Mouse (Mus musculus): ENCODE results near the gene Dpm2. TPM values are rescaled to one million over a fixed set of nuclear protein-coding genes. Genes with fewer than 3 reads are reported as not detected.
A peak's percentile ranks its signal among the peaks of the same experiment; 100 is the strongest.

The Dpm2 gene
- polyA plus RNA-seq, 1 experiment = 10.0 TPM

- no peaks in the 10 kb centered on the region for H3K27me3 ChIP-seq (replicated peaks)
- H3K36me3 ChIP-seq (replicated peaks; ENCODE audit: low read length) = peaks cover 18% of the 10 kb centered on the region
- H3K9me3 ChIP-seq = no peaks in the 10 kb centered on the region
- TF ChIP-seq FLI1 (IDR thresholded peaks at IDR 0.05; ENCODE audit: low read length) (no peak), GATA1 (IDR thresholded peaks at IDR 0.05; ENCODE audit: borderline replicate concordance, low read length) (no peak)
- H3K4me3 ChIP-seq (replicated peaks) = peak overlapping the region; percentile 92
- peaks cover 82% of the 10 kb centered on the region for H3K4me1 ChIP-seq
Observed at GRCm38 (mm10) chr2:32606161-32607142, 35.8 kb downstream of the Dpm2 start.

- Histone ChIP-seq H3K36me3 (replicated peaks; ENCODE audit: low read length) (peaks cover 27% of the 10 kb centered on the region), H3K9me3 (no peaks in the 10 kb centered on the region), H3K4me3 (replicated peaks) (peak overlapping the region; percentile 92), H3K27me3 (replicated peaks) (no peaks in the 10 kb centered on the region), H3K4me1 (peaks cover 80% of the 10 kb centered on the region)
- TF ChIP-seq FLI1 (IDR thresholded peaks at IDR 0.05; ENCODE audit: low read length) (no peak), GATA1 (IDR thresholded peaks at IDR 0.05; ENCODE audit: borderline replicate concordance, low read length) (no peak)
Observed at GRCm38 (mm10) chr2:32607262-32607947, 36.7 kb downstream of the Dpm2 start.

GRCm38 (mm10) chr2:32608141-32608777, 37.6 kb downstream of the Dpm2 start:
- Histone ChIP-seq H3K9me3 (no peaks in the 10 kb centered on the region), H3K36me3 (replicated peaks; ENCODE audit: low read length) (peaks cover 36% of the 10 kb centered on the region), H3K4me3 (replicated peaks) (peak overlapping the region; percentile 92), H3K4me1 (peaks cover 79% of the 10 kb centered on the region), H3K27me3 (replicated peaks) (no peaks in the 10 kb centered on the region)
- TF ChIP-seq FLI1 (IDR thresholded peaks at IDR 0.05; ENCODE audit: low read length) (no peak), GATA1 (IDR thresholded peaks at IDR 0.05; ENCODE audit: borderline replicate concordance, low read length) (no peak)

GRCm38 (mm10) chr2:32608778-32609435, 38.2 kb downstream of the Dpm2 start:
- Histone ChIP-seq H3K4me3 (replicated peaks) (peak overlapping the region; percentile 92), H3K27me3 (replicated peaks) (no peaks in the 10 kb centered on the region), H3K9me3 (no peaks in the 10 kb centered on the region), H3K36me3 (replicated peaks; ENCODE audit: low read length) (peaks cover 42% of the 10 kb centered on the region), H3K4me1 (peaks cover 79% of the 10 kb centered on the region)
- TF ChIP-seq GATA1 (IDR thresholded peaks at IDR 0.05; ENCODE audit: borderline replicate concordance, low read length) (no peak), FLI1 (IDR thresholded peaks at IDR 0.05; ENCODE audit: low read length) (no peak)

GRCm38 (mm10) chr2:32610610-32611229, 40.1 kb downstream of the Dpm2 start:
- H3K4me1 ChIP-seq = peaks cover 66% of the 10 kb centered on the region
- TF ChIP-seq GATA1 (IDR thresholded peaks at IDR 0.05; ENCODE audit: borderline replicate concordance, low read length) (no peak), FLI1 (IDR thresholded peaks at IDR 0.05; ENCODE audit: low read length) (no peak)

GRCm38 (mm10) chr2:32612274-32612673, 41.6 kb downstream of the Dpm2 start:
- H3K36me3 ChIP-seq (replicated peaks; ENCODE audit: low read length) = peaks cover 74% of the 10 kb centered on the region
- H3K9me3 ChIP-seq = no peaks in the 10 kb centered on the region
- peak overlapping the region; percentile 28 for H3K4me3 ChIP-seq (replicated peaks)
- no peak for TF ChIP-seq FLI1 (IDR thresholded peaks at IDR 0.05; ENCODE audit: low read length)
- TF ChIP-seq GATA1 (IDR thresholded peaks at IDR 0.05; ENCODE audit: borderline replicate concordance, low read length) = no peak
- no peaks in the 10 kb centered on the region for H3K27me3 ChIP-seq (replicated peaks)
- H3K4me1 ChIP-seq = peaks cover 55% of the 10 kb centered on the region

More at GRCm38 (mm10) chr2:32610610-32611229, 40.1 kb downstream of the Dpm2 start:
- H3K4me3 ChIP-seq (replicated peaks) = peak overlapping the region; percentile 87
- no peaks in the 10 kb centered on the region for H3K27me3 ChIP-seq (replicated peaks)
- H3K9me3 ChIP-seq = no peaks in the 10 kb centered on the region
- H3K36me3 ChIP-seq (replicated peaks; ENCODE audit: low read length) = peaks cover 58% of the 10 kb centered on the region

GRCm38 (mm10) chr2:32617109-32617508, 46.5 kb downstream of the Dpm2 start:
- TF ChIP-seq GATA1 (IDR thresholded peaks at IDR 0.05; ENCODE audit: borderline replicate concordance, low read length) = no peak
- TF ChIP-seq FLI1 (IDR thresholded peaks at IDR 0.05; ENCODE audit: low read length) = no peak
- H3K4me3 ChIP-seq (replicated peaks) = no peak overlapping the region
- no peaks in the 10 kb centered on the region for H3K27me3 ChIP-seq (replicated peaks)
- peaks cover 45% of the 10 kb centered on the region for H3K4me1 ChIP-seq
- H3K9me3 ChIP-seq = no peaks in the 10 kb centered on the region
- peaks cover 98% of the 10 kb centered on the region for H3K36me3 ChIP-seq (replicated peaks; ENCODE audit: low read length)

GRCm38 (mm10) chr2:32617601-32618000, 46.9 kb downstream of the Dpm2 start:
- peaks cover 47% of the 10 kb centered on the region for H3K4me1 ChIP-seq
- TF ChIP-seq GATA1 (IDR thresholded peaks at IDR 0.05; ENCODE audit: borderline replicate concordance, low read length) (no peak), FLI1 (IDR thresholded peaks at IDR 0.05; ENCODE audit: low read length) (no peak)
- peaks cover 98% of the 10 kb centered on the region for H3K36me3 ChIP-seq (replicated peaks; ENCODE audit: low read length)
- H3K27me3 ChIP-seq (replicated peaks) = no peaks in the 10 kb centered on the region
- H3K4me3 ChIP-seq (replicated peaks) = no peak overlapping the region
- no peaks in the 10 kb centered on the region for H3K9me3 ChIP-seq

GRCm38 (mm10) chr2:32618051-32618450, 47.4 kb downstream of the Dpm2 start:
- H3K36me3 ChIP-seq (replicated peaks; ENCODE audit: low read length) = peaks cover 97% of the 10 kb centered on the region

More at GRCm38 (mm10) chr2:32618051-32618450, 47.4 kb downstream of the Dpm2 start:
- Histone ChIP-seq H3K4me3 (replicated peaks) (no peak overlapping the region), H3K4me1 (peaks cover 47% of the 10 kb centered on the region), H3K27me3 (replicated peaks) (no peaks in the 10 kb centered on the region), H3K9me3 (no peaks in the 10 kb centered on the region)
- TF ChIP-seq GATA1 (IDR thresholded peaks at IDR 0.05; ENCODE audit: borderline replicate concordance, low read length) (no peak), FLI1 (IDR thresholded peaks at IDR 0.05; ENCODE audit: low read length) (no peak)
